Mouse (Mus musculus): ENCODE measurements around the gene Ptprr.

- TF ChIP-seq POLR2A (IDR thresholded peaks at IDR 0.05; ENCODE audit: extremely low read depth, insufficient read depth, low read length) (no peak), CTCF (IDR thresholded peaks at IDR 0.05; ENCODE audit: extremely low read depth, insufficient read depth, low read length) (no peak)
Observed at GRCm38 (mm10) chr10:116021081-116021480, 3.1 kb downstream of the Ptprr start.

Data from cortical plate, adult 2 months (tissue).